Mouse (Mus musculus): ENCODE results near the gene Kif26b.
A peak's percentile ranks its signal among the peaks of the same experiment; 100 is the strongest.

The Kif26b gene

GRCm38 (mm10) chr1:178733035-178733434 is 204.1 kb downstream of the Kif26b start:
- DNase-seq: no peak

DNA sequence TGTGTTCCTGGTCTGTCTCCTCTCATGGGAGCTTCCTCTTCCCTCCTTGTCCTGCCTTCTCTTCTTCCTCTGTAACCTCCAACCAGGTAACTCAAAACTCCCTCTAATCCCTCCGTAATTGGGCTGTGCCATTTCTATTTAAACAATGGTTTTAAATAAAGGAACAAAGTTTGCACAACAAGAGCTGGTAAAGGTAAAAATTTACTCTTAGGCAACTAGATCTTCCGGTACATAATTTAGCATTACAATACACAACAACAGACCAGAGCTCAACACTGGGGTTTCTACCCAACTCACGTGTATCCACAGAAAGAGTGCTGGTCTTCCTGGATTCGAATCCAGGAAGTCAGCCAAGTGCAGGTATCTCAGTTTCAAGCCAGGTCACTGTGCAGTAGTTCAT is 205.7 kb downstream of the Kif26b start:
- no peak for DNase-seq

- no peak for DNase-seq
Measured at GRCm38 (mm10) chr1:178736931-178737330, 208.0 kb downstream of the Kif26b start.

DNA sequence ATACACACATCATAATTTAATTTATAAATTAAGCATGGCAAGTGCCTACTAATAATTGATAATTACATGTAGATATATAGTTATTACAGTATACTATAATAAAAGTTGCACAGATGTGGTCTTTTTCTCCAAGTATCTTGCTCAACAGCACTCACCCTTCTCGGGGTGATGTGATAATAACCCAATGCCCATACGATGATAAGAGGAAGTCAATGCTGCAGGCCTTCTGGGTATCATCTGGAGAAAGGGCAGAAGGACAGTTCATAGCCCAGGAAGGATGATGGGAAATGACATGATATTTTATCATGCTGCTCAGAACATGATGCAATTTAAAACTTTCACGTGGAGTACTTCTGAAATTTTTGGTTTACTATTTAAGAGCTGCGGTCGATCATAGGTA is 214.9 kb downstream of the Kif26b start:
- no peak for DNase-seq

GRCm38 (mm10) chr1:178744526-178744925 is 215.6 kb downstream of the Kif26b start:
- DNase-seq: peak; percentile 83

GRCm38 (mm10) chr1:178744961-178745360 is 216.0 kb downstream of the Kif26b start:
- no peak for DNase-seq

- no peak for DNase-seq
Measured at GRCm38 (mm10) chr1:178745471-178745870, 216.5 kb downstream of the Kif26b start.

DNA sequence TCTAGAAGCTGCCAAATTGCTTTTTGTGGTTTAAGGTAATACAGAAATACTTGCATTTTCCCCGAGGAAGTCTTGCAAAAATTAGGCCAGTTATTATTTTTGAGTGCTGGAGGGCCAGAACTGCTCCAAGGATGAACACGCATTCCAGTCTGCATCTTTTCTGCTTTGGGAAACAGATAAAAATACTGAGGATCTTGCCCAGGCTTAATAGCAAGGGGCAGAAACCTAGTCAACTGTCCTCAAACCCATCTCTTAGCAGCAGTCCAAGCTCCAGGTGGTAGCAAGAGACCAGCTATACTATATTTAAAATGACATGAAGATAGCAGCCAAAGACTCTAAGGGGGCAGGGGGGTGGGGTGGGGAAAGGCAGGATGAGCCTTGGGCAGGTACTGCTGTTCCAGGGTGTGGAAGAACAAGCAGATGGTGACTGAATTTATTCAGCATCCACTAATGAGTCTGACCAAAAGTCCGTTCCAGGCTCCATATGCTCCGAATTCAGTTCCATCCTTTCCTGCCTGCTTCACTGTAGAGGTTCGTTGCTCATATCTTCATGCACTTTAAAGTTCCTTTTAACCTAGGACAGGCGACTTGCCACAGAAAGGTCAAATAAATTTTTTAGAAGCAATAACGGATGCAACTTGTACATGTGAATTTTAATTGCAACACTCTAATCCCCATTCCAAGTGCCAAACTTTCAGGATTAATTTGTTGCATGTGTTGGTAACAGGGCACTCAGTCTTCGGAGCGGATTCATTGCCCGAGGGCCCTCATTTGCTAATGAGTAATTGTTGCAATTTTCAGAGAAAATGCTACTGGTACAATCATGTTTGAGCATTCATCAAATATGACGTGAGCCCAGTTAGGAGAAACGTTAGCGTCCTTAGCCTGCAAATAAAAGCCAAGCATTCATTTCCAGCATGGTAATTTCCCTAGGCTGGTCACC is 218.6 kb downstream of the Kif26b start:
- peak; percentile 84 for DNase-seq

DNA sequence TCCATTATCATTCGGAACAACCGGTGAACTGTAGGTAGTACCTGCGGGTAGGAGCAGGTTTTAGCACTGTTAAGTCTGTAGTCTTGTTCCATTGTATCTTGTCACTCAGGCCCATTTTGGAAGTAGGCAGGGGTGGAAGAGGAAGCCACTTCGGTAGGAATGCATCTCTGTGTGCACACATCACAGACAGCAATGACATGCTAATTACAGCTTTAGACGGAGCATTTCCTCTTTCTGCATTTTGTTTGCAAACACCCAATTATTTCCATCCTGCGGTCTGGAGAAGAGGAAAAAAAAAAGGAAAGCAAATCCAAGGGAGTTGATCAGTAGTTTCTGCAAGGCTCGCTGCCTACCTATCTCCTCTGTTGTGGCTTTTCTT is 219.3 kb downstream of the Kif26b start:
- DNase-seq: no peak

GRCm38 (mm10) chr1:178748617-178749016 is 219.7 kb downstream of the Kif26b start:
- no peak for DNase-seq

DNA sequence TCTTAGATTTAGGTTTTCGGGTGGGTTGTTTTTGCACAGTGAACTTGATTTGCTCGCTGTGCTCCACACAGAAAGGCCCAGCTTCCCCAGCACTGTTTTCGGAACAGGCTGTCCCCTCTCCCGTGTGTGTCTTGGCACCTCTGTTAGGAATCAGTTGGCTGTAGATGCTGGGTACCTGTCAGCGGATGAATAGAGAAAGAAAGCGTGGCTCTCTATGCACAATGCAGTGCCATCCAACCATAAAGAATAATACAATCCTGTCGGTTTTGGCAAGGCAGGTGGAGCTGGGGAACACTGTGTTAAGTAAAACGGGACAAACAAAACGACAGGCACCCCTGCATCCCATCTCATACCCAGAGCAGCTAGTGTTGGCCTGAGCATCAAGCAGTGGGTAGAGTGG is 220.9 kb downstream of the Kif26b start:
- peak; percentile 84 for DNase-seq

- DNase-seq: no peak
Measured at GRCm38 (mm10) chr1:178758441-178758840, 229.5 kb downstream of the Kif26b start.

GRCm38 (mm10) chr1:178762125-178762741 is 233.3 kb downstream of the Kif26b start:
- no peak for DNase-seq

- no peak for DNase-seq
Measured at GRCm38 (mm10) chr1:178764914-178765313, 236.0 kb downstream of the Kif26b start.

DNA sequence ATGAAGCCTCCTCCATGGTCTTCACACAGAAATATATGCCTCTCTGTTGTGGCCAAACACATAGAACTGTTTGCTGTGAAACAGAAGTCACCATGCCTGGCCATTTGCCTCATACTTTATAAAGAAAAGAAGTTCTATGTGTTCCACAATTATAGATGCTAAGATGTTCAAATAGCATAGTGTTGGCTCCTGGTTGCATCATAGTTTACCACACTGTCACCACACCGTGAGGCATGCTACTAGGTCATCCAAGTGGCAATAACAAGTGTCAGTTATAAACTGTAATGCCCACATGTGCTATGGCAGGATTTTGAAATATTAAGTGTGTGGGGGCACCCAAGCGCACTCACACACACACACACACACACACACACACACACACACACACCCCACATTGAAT is 236.7 kb downstream of the Kif26b start:
- no peak for DNase-seq

GRCm38 (mm10) chr1:178768976-178769375 is 240.1 kb downstream of the Kif26b start:
- no peak for DNase-seq

GRCm38 (mm10) chr1:178769988-178770387 is 241.1 kb downstream of the Kif26b start:
- DNase-seq: no peak

- DNase-seq: no peak
Measured at GRCm38 (mm10) chr1:178770626-178771362, 241.9 kb downstream of the Kif26b start.

DNA sequence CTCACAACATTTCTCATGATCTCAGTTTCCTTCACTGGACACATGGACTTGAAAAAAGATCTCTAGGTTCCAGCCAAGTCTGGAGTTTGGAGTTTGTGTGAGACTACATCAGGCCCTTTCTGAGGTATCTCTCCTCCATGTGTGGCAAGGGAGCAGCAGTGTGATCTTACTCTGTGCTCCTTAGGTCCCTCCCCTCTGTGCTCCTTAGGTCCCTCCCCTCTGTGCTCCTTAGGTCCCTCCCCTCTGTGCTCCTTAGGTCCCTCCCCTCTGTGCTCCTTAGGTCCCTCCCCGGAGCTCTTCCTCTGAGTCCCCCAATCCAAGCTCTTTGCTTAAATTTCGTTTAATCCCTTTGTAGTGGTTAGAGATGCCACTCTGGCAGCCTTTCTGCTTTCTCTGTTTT is 250.8 kb downstream of the Kif26b start:
- DNase-seq: no peak

GRCm38 (mm10) chr1:178784043-178784442 is 255.1 kb downstream of the Kif26b start:
- no peak for DNase-seq

DNA sequence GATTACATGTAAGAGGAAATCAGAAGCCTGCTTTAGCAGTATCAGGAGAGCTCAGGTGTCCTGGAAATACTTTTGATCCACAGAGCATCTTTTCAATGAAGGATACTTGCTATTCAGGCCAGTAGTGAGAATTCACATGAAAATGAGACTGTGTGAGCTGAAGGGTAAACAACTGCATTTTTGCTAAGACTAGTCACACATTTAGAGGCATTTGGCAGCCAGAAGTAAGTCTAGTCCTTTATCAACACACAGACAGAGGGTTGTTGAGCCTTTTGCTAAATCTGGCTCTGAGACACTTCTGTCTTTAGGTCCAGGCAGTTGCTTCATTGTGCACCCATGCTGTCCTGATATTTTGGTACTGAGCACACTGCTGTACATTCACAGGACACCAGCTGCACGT is 262.3 kb downstream of the Kif26b start:
- no peak for DNase-seq

DNA sequence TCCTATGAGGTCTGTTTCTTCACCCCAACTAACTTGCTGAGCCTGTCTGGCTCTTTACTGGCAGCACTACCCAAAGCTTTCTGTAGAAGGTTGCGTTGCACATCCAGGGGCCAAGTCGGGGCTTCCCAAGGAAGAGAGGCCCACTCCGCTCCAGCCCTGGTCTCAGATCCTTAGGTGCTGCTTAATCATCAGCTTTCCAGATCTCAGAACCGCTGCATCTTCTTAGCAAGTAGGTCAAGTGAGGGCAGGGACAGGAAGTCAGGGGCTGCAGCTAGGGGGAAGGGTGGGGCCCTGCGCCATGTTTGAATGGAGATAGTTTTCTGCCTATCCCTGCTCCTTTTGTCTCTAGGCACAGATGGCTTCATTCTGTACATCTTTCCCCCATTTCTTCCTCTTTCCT is 263.8 kb downstream of the Kif26b start:
- no peak for DNase-seq

DNA sequence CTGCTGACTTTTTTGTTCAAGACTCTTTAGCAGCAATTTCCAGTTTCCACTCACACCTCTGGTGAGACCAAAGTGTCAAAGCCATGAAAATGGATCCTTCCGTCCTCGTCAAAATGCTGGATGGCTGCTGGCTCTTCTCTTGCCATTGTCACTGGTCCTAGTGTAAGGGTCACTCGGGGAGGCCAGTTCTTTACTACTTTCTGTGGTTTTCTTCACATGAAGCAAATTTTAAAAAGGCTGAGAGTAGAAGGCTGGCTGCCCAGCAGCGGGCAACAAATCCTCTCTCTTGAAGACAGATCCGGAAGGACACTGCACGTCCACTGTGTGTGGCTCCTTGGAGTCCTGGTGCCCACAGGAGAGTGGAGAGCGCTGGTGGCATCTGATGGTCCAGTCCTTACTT is 265.9 kb downstream of the Kif26b start:
- DNase-seq: no peak

DNA sequence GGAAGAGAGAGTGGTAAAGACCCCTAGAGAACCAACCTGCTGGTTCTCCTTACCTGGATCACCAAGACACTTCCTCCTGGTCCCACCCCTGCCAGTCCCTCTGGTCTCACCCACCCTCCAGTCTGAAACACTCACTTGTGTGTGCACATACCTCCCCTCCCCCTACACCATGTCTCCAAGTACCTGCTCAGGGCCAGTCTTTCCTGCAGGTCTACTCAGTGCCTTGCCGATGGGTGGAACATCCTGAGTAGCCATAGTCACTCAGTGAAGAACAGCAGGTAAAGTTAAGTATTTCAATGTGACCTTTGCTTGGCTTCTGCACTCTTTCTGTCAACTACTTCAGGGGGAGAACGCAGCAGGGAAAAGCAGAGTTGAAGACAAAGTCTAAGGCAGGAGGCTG is 268.5 kb downstream of the Kif26b start:
- no peak for DNase-seq

All from cerebellum, adult 11-12 months (tissue).